Mouse (Mus musculus) forebrain, postnatal 0 days (tissue): Measurements from ENCODE around the gene Tcte2. TPM values are rescaled to one million over a fixed set of nuclear protein-coding genes. Genes with fewer than 3 reads are reported as not detected.

Source experiments
- ATAC-seq: fragments of 200-750 bp; cut with Nextera tagmentation; 2 replicates; pipeline ENCODE4 v1.8.0; 2017; ENCODE audit warnings: mild to moderate bottlenecking, moderate library complexity
- DNase-seq: peaks from one replicate; pipeline ENCODE4 v3.0.0-alpha.2; 2015
- H3K27ac ChIP-seq: fragments of 300-500 bp; sonication (generic); 2 replicates; pipeline ENCODE4 v1.5.1; 2014; ENCODE audit warnings: low read depth, mild to moderate bottlenecking, antibody characterized with exemption, low read length, moderate library complexity, mixed read lengths
- H3K27me3 ChIP-seq: fragments of 300-500 bp; sonication (generic); 2 replicates; pipeline ENCODE4 v1.6.1; 2014; ENCODE audit warnings: mild to moderate bottlenecking, low read length, mixed read lengths; ENCODE audit not compliant: insufficient read depth
- H3K36me3 ChIP-seq: fragments of 300-500 bp; sonication (generic); 2 replicates; pipeline ENCODE4 v1.6.1; 2014; ENCODE audit warnings: mild to moderate bottlenecking, moderate library complexity; ENCODE audit not compliant: insufficient read depth
- H3K4me1 ChIP-seq: fragments of 300-500 bp; sonication (generic); 2 replicates; pipeline ENCODE4 v1.6.1; 2014; ENCODE audit warnings: antibody characterized with exemption; ENCODE audit not compliant: insufficient read depth
- H3K4me2 ChIP-seq: fragments of 300-500 bp; sonication (generic); 2 replicates; pipeline ENCODE4 v1.6.1; 2014; ENCODE audit warnings: low read depth, mild to moderate bottlenecking, moderate library complexity
- H3K4me3 ChIP-seq: fragments of 300-500 bp; sonication (generic); 2 replicates; pipeline ENCODE4 v1.5.1; 2014; ENCODE audit warnings: low read depth, low read length, mixed read lengths
- H3K9ac ChIP-seq: fragments of 300-500 bp; sonication (generic); 2 replicates; pipeline ENCODE4 v1.6.1; 2014; ENCODE audit warnings: mild to moderate bottlenecking
- H3K9me3 ChIP-seq: fragments of 300-500 bp; sonication (generic); 2 replicates; pipeline ENCODE4 v1.6.1; 2016; ENCODE audit warnings: low read length
- CTCF ChIP-seq: sonication (generic); IDR thresholded peaks from 2 replicates; pipeline ENCODE4 v1.5.1; 2016; ENCODE audit warnings: antibody characterized with exemption, control low read depth, low read depth
- WGBS: fragments of 180-500 bp; shearing (Covaris S2); extraction: QIAGEN DNeasy Blood & Tissue Kit; methylation state at CpG from one replicate; pipeline ENCODE4 v1.1.7; 2014; 5-methylcytosine and 5-hydroxymethylcytosine counted together
- polyA plus RNA-seq: library from polyadenylated mRNA; unstranded; fragments of >200 nt; fragmentation: Nextera tagmentation; extraction: Ambion mirVana; gene quantifications from 2 replicates; pipeline ENCODE4 v1.2.1, GENCODE M21; 2015
- total RNA-seq: library from RNA; depleted of rRNA; stranded (reverse); fragments of >200 nt; gene quantifications from 2 replicates; pipeline ENCODE4 v1.2.3, GENCODE M21; 2014; rRNA removed

Tcte2 gene
- total and polyA plus RNA-seq, 2 experiments from 2014 or later = 10.7 to 22.9 TPM

- Histone ChIP-seq H3K4me2 (peak overlapping the region; percentile 31), H3K4me1 (peaks cover 22% of the 10 kb centered on the region), H3K36me3 (no peaks in the 10 kb centered on the region), H3K9ac (peak overlapping the region; percentile 48), H3K27ac (peak overlapping the region; percentile 92), H3K9me3 (no peaks in the 10 kb centered on the region), H3K4me3 (no peak overlapping the region), H3K27me3 (no peaks in the 10 kb centered on the region)
- TF ChIP-seq CTCF = no peak
- DNase-seq (peak; percentile 88), ATAC-seq (peak; percentile 70)
- 2% methylated on average over 8 of the region's 8 CpGs for WGBS
Observed at GRCm38 (mm10) chr17:13669206-13669605, 92.4 kb downstream of the Tcte2 start.

- no peaks in the 10 kb centered on the region for H3K9me3 ChIP-seq
Observed at GRCm38 (mm10) chr17:13668052-13669015, 93.3 kb downstream of the Tcte2 start.

GRCm38 (mm10) chr17:13667006-13667405 lies 94.6 kb downstream of the Tcte2 start:
- TF ChIP-seq CTCF = no peak
- DNase-seq = no peak

More at GRCm38 (mm10) chr17:13668052-13669015, 93.3 kb downstream of the Tcte2 start:
- peak overlapping the region; percentile 31 for H3K4me2 ChIP-seq
- no peak for TF ChIP-seq CTCF
- peak; percentile 92 for ATAC-seq
- H3K27ac ChIP-seq = peak overlapping the region; percentile 92
- peaks cover 22% of the 10 kb centered on the region for H3K4me1 ChIP-seq
- H3K27me3 ChIP-seq = no peaks in the 10 kb centered on the region
- peak; percentile 79 for DNase-seq
- no peaks in the 10 kb centered on the region for H3K36me3 ChIP-seq
- peak overlapping the region; percentile 48 for H3K9ac ChIP-seq
- no peak overlapping the region for H3K4me3 ChIP-seq
- 7% methylated on average over 16 of the region's 16 CpGs for WGBS

GRCm38 (mm10) chr17:13665731-13666130 lies 95.9 kb downstream of the Tcte2 start:
- no peak overlapping the region for H3K9ac ChIP-seq
- H3K36me3 ChIP-seq = no peaks in the 10 kb centered on the region
- no peak overlapping the region for H3K4me2 ChIP-seq
- no peaks in the 10 kb centered on the region for H3K27me3 ChIP-seq
- DNase-seq (no peak), ATAC-seq (no peak)
- H3K27ac ChIP-seq = no peak overlapping the region
- H3K4me3 ChIP-seq = no peak overlapping the region
- 88% methylated on average over 1 of the region's 1 CpGs for WGBS
- peaks cover 22% of the 10 kb centered on the region for H3K4me1 ChIP-seq
- H3K9me3 ChIP-seq = no peaks in the 10 kb centered on the region
- no peak for TF ChIP-seq CTCF

More at GRCm38 (mm10) chr17:13667006-13667405, 94.6 kb downstream of the Tcte2 start:
- ATAC-seq = no peak
- Histone ChIP-seq H3K36me3 (no peaks in the 10 kb centered on the region), H3K4me1 (peaks cover 22% of the 10 kb centered on the region), H3K4me2 (no peak overlapping the region), H3K9me3 (no peaks in the 10 kb centered on the region), H3K9ac (0 out of 2 replicates have a peak overlapping the region, but pooled peaks have one; percentile 2), H3K27me3 (no peaks in the 10 kb centered on the region), H3K27ac (peak overlapping the region; percentile 62; the same call in 1 of the 2 replicates), H3K4me3 (no peak overlapping the region)
- 19% methylated on average over 3 of the region's 3 CpGs for WGBS

- DNase-seq = no peak
- Histone ChIP-seq H3K36me3 (no peaks in the 10 kb centered on the region), H3K4me1 (peaks cover 10% of the 10 kb centered on the region), H3K27me3 (no peaks in the 10 kb centered on the region), H3K4me2 (no peak overlapping the region), H3K9me3 (no peaks in the 10 kb centered on the region), H3K9ac (no peak overlapping the region), H3K27ac (no peak overlapping the region), H3K4me3 (no peak overlapping the region)
- ATAC-seq = no peak
- TF ChIP-seq CTCF = no peak
- 81% methylated on average over 13 of the region's 13 CpGs for WGBS
Observed at GRCm38 (mm10) chr17:13663386-13664166, 98.0 kb downstream of the Tcte2 start.

Other genes starting within 250 kb of the Tcte2 start
- gene Afdn, start 1.3 kb downstream of the Tcte2 start, total RNA-seq = 141 and 146 TPM in 2 replicates
- gene Afdn, start 1.3 kb downstream of the Tcte2 start, polyA plus RNA-seq = 92.5 and 129 TPM in 2 replicates
- gene Gm7168, start 186.5 kb upstream of the Tcte2 start, total RNA-seq = 0.15 TPM in 1 of 2 replicates, not detected in the other
- not detected in 2 replicates for gene Gm7168, start 186.5 kb upstream of the Tcte2 start, polyA plus RNA-seq
- gene Gm7356, start 241.9 kb upstream of the Tcte2 start, total RNA-seq = not detected in 2 replicates
- not detected in 2 replicates for gene Gm7356, start 241.9 kb upstream of the Tcte2 start, polyA plus RNA-seq